Mouse (Mus musculus) liver, postnatal 0 days (tissue): ENCODE results near the gene Cfap43.

ENCODE experiments used
- CTCF ChIP-seq: sonication (generic); IDR thresholded peaks from 2 replicates; pipeline ENCODE4 v1.5.1; 2016; ENCODE audit warnings: antibody characterized with exemption, low read depth
- EP300 ChIP-seq: IDR thresholded peaks from 2 replicates; pipeline ENCODE4 v1.6.1; 2016; ENCODE audit warnings: antibody characterized with exemption, low read depth, mild to moderate bottlenecking

GRCm38 (mm10) chr19:47870102-47870666 lies 48.9 kb downstream of the Cfap43 start:
- TF ChIP-seq EP300: no peak
- no peak for TF ChIP-seq CTCF
